Mouse (Mus musculus) neural tube, embryonic 15.5 days (tissue): ENCODE measurements around the gene Nol4l. TPM values are rescaled to one million over a fixed set of nuclear protein-coding genes. Genes with fewer than 3 reads are reported as not detected.

ENCODE experiments used
- ATAC-seq: fragments of 200-750 bp; cut with Nextera tagmentation; 2 replicates; pipeline ENCODE4 v1.8.0; 2017; ENCODE audit warnings: mild to moderate bottlenecking, moderate TSS enrichment, moderate library complexity; ENCODE audit not compliant: low FRiP score
- H3K27ac ChIP-seq: fragments of 300-500 bp; sonication (generic); replicated peaks from 2 replicates; pipeline ENCODE4 v1.5.1; 2015; ENCODE audit warnings: mild to moderate bottlenecking, inconsistent platforms
- H3K27me3 ChIP-seq: fragments of 300-500 bp; sonication (generic); replicated peaks from 2 replicates; pipeline ENCODE4 v1.6.1; 2015; ENCODE audit warnings: inconsistent platforms
- H3K36me3 ChIP-seq: fragments of 300-500 bp; sonication (generic); 2 replicates; pipeline ENCODE4 v1.6.1; 2015; ENCODE audit warnings: inconsistent platforms
- H3K4me1 ChIP-seq: fragments of 300-500 bp; sonication (generic); 2 replicates; pipeline ENCODE4 v1.6.1; 2015; ENCODE audit warnings: inconsistent platforms
- H3K4me2 ChIP-seq: fragments of 300-500 bp; sonication (generic); 2 replicates; pipeline ENCODE4 v1.6.1; 2015; ENCODE audit warnings: inconsistent platforms, mild to moderate bottlenecking, moderate library complexity
- H3K4me3 ChIP-seq: fragments of 300-500 bp; sonication (generic); replicated peaks from 2 replicates; pipeline ENCODE4 v1.5.1; 2015; ENCODE audit warnings: mild to moderate bottlenecking, inconsistent platforms
- H3K9ac ChIP-seq: fragments of 300-500 bp; sonication (generic); replicated peaks from 2 replicates; pipeline ENCODE4 v1.6.1; 2015; ENCODE audit warnings: mild to moderate bottlenecking, inconsistent platforms
- H3K9me3 ChIP-seq: fragments of 300-500 bp; sonication (generic); replicated peaks from 2 replicates; pipeline ENCODE4 v1.6.1; 2016; ENCODE audit warnings: inconsistent platforms
- WGBS: fragments of 180-500 bp; shearing (Covaris S2); methylation state at CpG from one replicate; pipeline ENCODE4 v1.1.7; 2015; ENCODE audit warnings: mixed read lengths; 5-methylcytosine and 5-hydroxymethylcytosine counted together
- polyA plus RNA-seq: library from polyadenylated mRNA; unstranded; fragments of >200 nt; fragmentation: Nextera tagmentation; extraction: Ambion mirVana; gene quantifications from 2 replicates; pipeline ENCODE4 v1.2.1, GENCODE M21; 2015

Nol4l gene
- polyA plus RNA-seq, 1 experiment from 2014 or later = 36.1 TPM

GRCm38 (mm10) chr2:153542936-153543668 is 13.3 kb upstream of the Nol4l start:
- ATAC-seq = no peak
- H3K27ac ChIP-seq = no peak overlapping the region
- 88% methylated on average over 8 of the region's 8 CpGs for WGBS

GRCm38 (mm10) chr2:153538898-153539297 is 9.1 kb upstream of the Nol4l start:
- Histone ChIP-seq H3K36me3 (no peaks in the 10 kb centered on the region), H3K9ac (no peak overlapping the region), H3K9me3 (no peaks in the 10 kb centered on the region), H3K27me3 (no peaks in the 10 kb centered on the region), H3K4me1 (no peaks in the 10 kb centered on the region), H3K4me2 (no peak overlapping the region), H3K4me3 (no peak overlapping the region), H3K27ac (no peak overlapping the region)
- WGBS = 85% methylated on average over 3 of the region's 3 CpGs
- ATAC-seq = no peak

More at GRCm38 (mm10) chr2:153542936-153543668, 13.3 kb upstream of the Nol4l start:
- Histone ChIP-seq H3K9me3 (no peaks in the 10 kb centered on the region), H3K36me3 (no peaks in the 10 kb centered on the region), H3K4me3 (no peak overlapping the region), H3K27me3 (no peaks in the 10 kb centered on the region), H3K9ac (no peak overlapping the region), H3K4me2 (no peak overlapping the region), H3K4me1 (peaks cover 10% of the 10 kb centered on the region)

GRCm38 (mm10) chr2:153533981-153534380 is 4.2 kb upstream of the Nol4l start:
- H3K4me3 ChIP-seq = no peak overlapping the region
- 78% methylated on average over 1 of the region's 1 CpGs for WGBS
- H3K4me2 ChIP-seq = no peak overlapping the region
- peaks cover 7% of the 10 kb centered on the region for H3K4me1 ChIP-seq
- no peaks in the 10 kb centered on the region for H3K27me3 ChIP-seq
- no peaks in the 10 kb centered on the region for H3K36me3 ChIP-seq
- no peak overlapping the region for H3K9ac ChIP-seq
- no peaks in the 10 kb centered on the region for H3K9me3 ChIP-seq
- no peak for ATAC-seq
- H3K27ac ChIP-seq = no peak overlapping the region

GRCm38 (mm10) chr2:153530948-153531347 is 1.2 kb upstream of the Nol4l start:
- peak overlapping the region; percentile 97; the same call in 1 of the 2 replicates for H3K4me2 ChIP-seq
- peaks cover 26% of the 10 kb centered on the region for H3K4me1 ChIP-seq
- no peaks in the 10 kb centered on the region for H3K27me3 ChIP-seq
- H3K27ac ChIP-seq = no peak overlapping the region
- 57% methylated on average over 5 of the region's 5 CpGs for WGBS
- H3K9ac ChIP-seq = no peak overlapping the region
- H3K9me3 ChIP-seq = no peaks in the 10 kb centered on the region
- peak overlapping the region; percentile 85; the same call in 1 of the 2 replicates for H3K4me3 ChIP-seq
- no peak for ATAC-seq
- no peaks in the 10 kb centered on the region for H3K36me3 ChIP-seq

- WGBS = 0% methylated on average over 37 of the region's 53 CpGs
- H3K36me3 ChIP-seq = no peaks in the 10 kb centered on the region
- H3K27me3 ChIP-seq = no peaks in the 10 kb centered on the region
- peak overlapping the region; percentile 72 for H3K9ac ChIP-seq
- peak; percentile 12; the same call in 1 of the 2 replicates for ATAC-seq
- peaks cover 32% of the 10 kb centered on the region for H3K4me1 ChIP-seq
- peak overlapping the region; percentile 81 for H3K27ac ChIP-seq
- no peaks in the 10 kb centered on the region for H3K9me3 ChIP-seq
- peak overlapping the region; percentile 85 for H3K4me3 ChIP-seq
- peak overlapping the region; percentile 97 for H3K4me2 ChIP-seq
Measured at GRCm38 (mm10) chr2:153529365-153529781, 398 bp downstream of the Nol4l start.

- Histone ChIP-seq H3K27ac (peak overlapping the region; percentile 81), H3K36me3 (no peaks in the 10 kb centered on the region), H3K4me2 (peak overlapping the region; percentile 97), H3K4me3 (peak overlapping the region; percentile 85), H3K9ac (peak overlapping the region; percentile 72), H3K4me1 (peaks cover 35% of the 10 kb centered on the region), H3K9me3 (no peaks in the 10 kb centered on the region), H3K27me3 (no peaks in the 10 kb centered on the region)
- WGBS = 0% methylated on average over 21 of the region's 70 CpGs
- peak; percentile 39 for ATAC-seq
Measured at GRCm38 (mm10) chr2:153528571-153529364, 1.0 kb downstream of the Nol4l start.

GRCm38 (mm10) chr2:153527580-153528531 is 1.9 kb downstream of the Nol4l start:
- H3K9ac ChIP-seq = peak overlapping the region; percentile 72
- H3K27ac ChIP-seq = peak overlapping the region; percentile 81
- no peaks in the 10 kb centered on the region for H3K36me3 ChIP-seq
- peak; percentile 36 for ATAC-seq
- H3K4me2 ChIP-seq = peak overlapping the region; percentile 97
- H3K9me3 ChIP-seq = no peaks in the 10 kb centered on the region
- peak overlapping the region; percentile 85 for H3K4me3 ChIP-seq
- no peaks in the 10 kb centered on the region for H3K27me3 ChIP-seq
- WGBS = 2% methylated on average over 47 of the region's 85 CpGs
- H3K4me1 ChIP-seq = peaks cover 42% of the 10 kb centered on the region

GRCm38 (mm10) chr2:153526850-153527530 is 2.8 kb downstream of the Nol4l start:
- Histone ChIP-seq H3K9me3 (no peaks in the 10 kb centered on the region), H3K4me1 (peaks cover 50% of the 10 kb centered on the region), H3K27me3 (no peaks in the 10 kb centered on the region), H3K36me3 (no peaks in the 10 kb centered on the region), H3K27ac (peak overlapping the region; percentile 81), H3K9ac (peak overlapping the region; percentile 72; the same call in 1 of the 2 replicates), H3K4me2 (peak overlapping the region; percentile 97), H3K4me3 (peak overlapping the region; percentile 85)
- 30% methylated on average over 9 of the region's 9 CpGs for WGBS
- no peak for ATAC-seq

GRCm38 (mm10) chr2:153525906-153526311 is 3.9 kb downstream of the Nol4l start:
- Histone ChIP-seq H3K4me2 (0 out of 2 replicates have a peak overlapping the region, but pooled peaks have one; percentile 6), H3K27ac (no peak overlapping the region), H3K9ac (0 out of 2 replicates have a peak overlapping the region, but pooled peaks have one; percentile 20), H3K4me3 (no peak overlapping the region), H3K36me3 (no peaks in the 10 kb centered on the region), H3K27me3 (no peaks in the 10 kb centered on the region), H3K9me3 (no peaks in the 10 kb centered on the region), H3K4me1 (peaks cover 52% of the 10 kb centered on the region)
- 20% methylated on average over 10 of the region's 10 CpGs for WGBS
- no peak for ATAC-seq

GRCm38 (mm10) chr2:153524727-153525126 is 5.0 kb downstream of the Nol4l start:
- no peak overlapping the region for H3K9ac ChIP-seq
- H3K36me3 ChIP-seq = no peaks in the 10 kb centered on the region
- no peak for ATAC-seq
- H3K4me3 ChIP-seq = no peak overlapping the region
- no peaks in the 10 kb centered on the region for H3K9me3 ChIP-seq
- peaks cover 45% of the 10 kb centered on the region for H3K4me1 ChIP-seq
- no peak overlapping the region for H3K27ac ChIP-seq
- no peaks in the 10 kb centered on the region for H3K27me3 ChIP-seq
- no peak overlapping the region for H3K4me2 ChIP-seq
- 63% methylated on average over 2 of the region's 2 CpGs for WGBS
